Mouse (Mus musculus) inflammation-experienced regulatory T-cells (primary cell): ENCODE data around the gene Emp3. TPM values are rescaled to one million over a fixed set of nuclear protein-coding genes. Genes with fewer than 3 reads are reported as not detected.

Experiments
- polyA plus RNA-seq, 2 experiments: library from polyadenylated mRNA; unstranded; fragments of 100-300 nt; shearing (Covaris generic); gene quantifications; one replicate each; pipeline ENCODE4 v1.2.1; 2017

The Emp3 gene
- 100 to 1,000 TPM; 618 to 655 TPM for polyA plus RNA-seq

GRCm38 (mm10) chr7:45921242-45921621 lies at the start of gene Emp3:
Emp3 (minus strand) TSS chr7:45921404.

GRCm38 (mm10) chr7:45923762-45924428 lies 2.7 kb upstream of the Emp3 start, which contains the start of gene Ccdc114:
Ccdc114 (plus strand) TSS chr7:45924072.

DNA sequence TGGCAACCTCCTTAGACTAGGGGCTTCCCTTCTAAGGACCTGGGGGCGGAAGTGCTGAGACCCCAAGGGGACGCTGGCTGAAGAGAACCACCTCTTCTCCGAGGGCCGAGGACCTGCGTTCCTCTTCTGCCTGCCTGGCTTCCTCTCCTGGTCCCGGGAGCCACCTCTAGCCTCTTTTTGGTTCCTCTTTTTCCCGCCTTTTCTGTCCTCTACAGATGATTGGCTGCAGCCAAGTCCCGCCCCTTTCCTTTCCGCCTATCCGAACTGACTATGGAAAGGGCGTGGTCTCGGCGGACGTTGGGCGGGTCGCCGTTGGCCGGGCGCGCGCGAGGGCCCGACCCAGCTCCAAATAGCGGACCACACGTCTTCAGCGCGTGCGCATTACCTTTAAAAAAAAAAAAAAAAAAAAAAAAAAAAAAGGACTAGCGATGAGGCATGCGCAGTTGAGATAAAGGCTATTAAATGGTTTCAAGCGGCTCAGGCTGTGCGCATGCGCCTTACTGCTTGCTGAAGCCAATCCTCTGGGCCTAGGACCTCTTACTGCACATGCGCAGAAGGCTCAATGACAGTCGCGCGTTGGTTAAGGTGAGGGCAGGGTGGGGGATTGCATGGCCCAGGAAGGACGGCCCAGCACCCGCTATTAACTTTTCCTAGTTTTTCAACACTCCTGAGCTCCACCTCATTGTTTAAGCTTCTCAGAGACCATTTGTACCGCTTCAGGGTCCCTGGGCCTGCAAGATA lies 24.5 kb downstream of the Emp3 start, which contains the start of the genes Syngr4 and Tmem143:
Syngr4 (minus strand) TSS at position 198 of the 741 bp plus-strand sequence.
Tmem143 (plus strand) TSS at position 425 of the 741 bp plus-strand sequence.

GRCm38 (mm10) chr7:45878278-45878677 lies 42.9 kb downstream of the Emp3 start, which contains the start of gene Grin2d:
Grin2d (minus strand) TSS chr7:45878378.

GRCm38 (mm10) chr7:45872624-45873023 lies 48.6 kb downstream of the Emp3 start, which contains the start of gene Kdelr1:
Kdelr1 (plus strand) TSS chr7:45872772.

Other genes starting within 250 kb of the Emp3 start
- gene Ntn5, start 237.4 kb downstream of the Emp3 start, polyA plus RNA-seq = under 1 TPM in 1 of 2 experiments, not detected in 1; 0.49 TPM
- gene Sec1, start 227.0 kb downstream of the Emp3 start, polyA plus RNA-seq = not detected
- gene Car11, start 221.6 kb downstream of the Emp3 start, polyA plus RNA-seq = 1 to 10 TPM; 6.1 to 9.2 TPM
- 10 to 100 TPM; 26.0 to 37.0 TPM for gene Dbp, start 216.3 kb downstream of the Emp3 start, polyA plus RNA-seq
- gene Rpl18, start 205.9 kb downstream of the Emp3 start, polyA plus RNA-seq = 1,000 to 10,000 TPM; 1,327 to 1,518 TPM
- 10 to 100 TPM; 26.1 to 35.8 TPM for gene Sphk2, start 203.4 kb downstream of the Emp3 start, polyA plus RNA-seq
- gene Fam83e, start 200.2 kb downstream of the Emp3 start, polyA plus RNA-seq = 1 to 10 TPM in 1 of 2 experiments, under 1 TPM in 1; 0.25 to 1.9 TPM
- gene Spaca4, start 195.6 kb downstream of the Emp3 start, polyA plus RNA-seq = not detected
- gene Lmtk3, start 137.7 kb downstream of the Emp3 start, polyA plus RNA-seq = under 1 TPM; 0.12 to 0.38 TPM
- gene Sult2b1, start 136.7 kb downstream of the Emp3 start, polyA plus RNA-seq = 1 to 10 TPM; 4.4 to 6.7 TPM
- 10 to 100 TPM; 82.2 to 88.4 TPM for gene Cyth2, start 106.8 kb downstream of the Emp3 start, polyA plus RNA-seq
- gene Kcnj14, start 96.6 kb downstream of the Emp3 start, polyA plus RNA-seq = 1 to 10 TPM in 1 of 2 experiments, under 1 TPM in 1; 0.55 to 1.0 TPM
- 10 to 100 TPM; 35.7 to 36.3 TPM for gene Grwd1, start 90.5 kb downstream of the Emp3 start, polyA plus RNA-seq
- 100 to 1,000 TPM in 1 of 2 experiments, 10 to 100 TPM in 1; 78.9 to 119 TPM for gene Kdelr1, start 48.6 kb downstream of the Emp3 start, polyA plus RNA-seq
- 1 to 10 TPM; 1.0 to 1.6 TPM for gene Grin2d, start 43.0 kb downstream of the Emp3 start, polyA plus RNA-seq
- under 1 TPM in 1 of 2 experiments, not detected in 1; 0.36 TPM for gene Syngr4, start 24.7 kb downstream of the Emp3 start, polyA plus RNA-seq
- 10 to 100 TPM in 1 of 2 experiments, 1 to 10 TPM in 1; 6.0 to 13.0 TPM for gene Tmem143, start 24.5 kb downstream of the Emp3 start, polyA plus RNA-seq
- gene Ccdc114, start 2.7 kb upstream of the Emp3 start, polyA plus RNA-seq = 10 to 100 TPM in 1 of 2 experiments, 1 to 10 TPM in 1; 2.9 to 11.0 TPM
- under 1 TPM in 1 of 2 experiments, not detected in 1; 0.21 TPM for gene Abcc6, start 108.9 kb upstream of the Emp3 start, polyA plus RNA-seq
- gene Nomo1, start 112.3 kb upstream of the Emp3 start, polyA plus RNA-seq = 10 to 100 TPM; 35.1 to 42.9 TPM
- gene Kcnj11, start 179.4 kb upstream of the Emp3 start, polyA plus RNA-seq = not detected